Mouse (Mus musculus) hindlimb bud, embryonic 11.5 days (tissue): ENCODE measurements around the gene Catsperd.
"Not testable (repeated sequence)": the region's sequence is repeated elsewhere in the genome, so short reads cannot be mapped to it uniquely, and the experiment has no call there.

Experiments used
- DNase-seq: peaks from one replicate; pipeline ENCODE4 v3.0.0-alpha.2; 2012; ENCODE audit warnings: low read depth, low spot score; ENCODE audit errors: extremely low spot score

The Catsperd gene

DNA sequence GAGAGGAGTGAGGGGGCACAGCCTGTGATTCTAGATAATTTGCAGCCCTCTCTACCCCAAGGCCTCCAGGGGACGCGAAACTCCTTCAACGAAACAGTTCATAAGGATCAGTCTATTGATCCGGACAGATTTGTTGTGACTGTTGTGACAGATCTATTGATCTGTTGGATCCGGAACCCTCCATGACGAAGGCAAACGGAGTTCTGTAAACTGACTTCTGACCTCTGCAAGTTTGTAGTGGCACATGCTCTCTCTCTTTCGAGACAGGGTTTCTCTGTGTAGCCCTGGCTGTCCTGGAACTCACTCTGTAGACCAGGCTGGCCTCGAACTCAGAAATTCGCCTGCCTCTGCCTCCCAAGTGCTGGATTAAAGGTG lies 15.4 kb upstream of the Catsperd start:
- DNase-seq, result not testable (repeated sequence)

DNA sequence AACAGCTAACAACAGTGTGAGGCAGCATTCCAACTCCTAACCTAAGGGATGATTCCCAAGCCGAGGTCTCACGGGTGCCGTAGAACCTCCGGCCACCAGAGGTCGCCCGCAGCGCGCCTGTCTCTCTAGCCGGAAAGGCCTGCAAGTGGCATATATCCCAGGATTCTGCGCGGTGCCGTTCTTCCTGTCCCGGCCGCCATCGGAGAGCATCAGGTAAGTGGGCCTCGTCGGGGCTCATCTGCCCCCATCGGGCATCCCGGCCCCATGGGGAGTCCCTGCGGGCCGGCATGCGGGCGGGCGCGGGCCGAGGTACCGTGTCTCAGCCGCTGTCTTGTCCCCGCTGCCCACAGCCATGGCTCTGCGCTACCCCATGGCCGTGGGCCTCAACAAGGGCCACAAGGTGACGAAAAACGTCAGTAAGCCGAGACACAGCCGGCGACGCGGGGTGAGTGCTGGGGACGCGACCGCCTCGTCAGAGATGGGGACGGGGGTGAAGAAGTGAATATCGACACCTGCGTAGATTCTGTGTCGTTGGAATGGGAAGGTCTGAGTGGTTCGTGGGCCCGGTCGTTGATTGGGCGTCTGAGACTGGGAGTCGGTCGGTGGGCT lies 14.6 kb upstream of the Catsperd start, which contains the start of gene Rpl36:
TSS of gene Rpl36 (plus strand) at position 181 of the 609 bp plus-strand sequence.
- peak; percentile 57 for DNase-seq

DNA sequence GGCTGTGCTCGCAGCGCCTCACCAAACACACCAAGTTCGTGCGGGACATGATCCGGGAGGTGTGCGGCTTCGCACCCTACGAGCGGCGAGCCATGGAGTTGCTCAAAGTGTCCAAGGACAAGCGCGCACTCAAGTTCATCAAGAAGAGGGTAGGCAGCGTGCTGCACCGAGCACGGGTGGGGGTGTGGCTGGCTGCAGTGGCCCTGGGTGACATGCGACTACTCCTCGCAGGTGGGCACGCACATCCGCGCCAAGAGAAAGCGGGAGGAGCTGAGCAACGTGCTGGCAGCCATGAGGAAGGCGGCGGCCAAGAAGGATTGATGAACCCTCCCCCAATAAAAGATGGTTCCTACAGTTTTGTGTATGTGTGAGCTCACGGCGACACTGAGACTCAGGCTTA lies 14.1 kb upstream of the Catsperd start:
- DNase-seq, result not testable (repeated sequence)

DNA sequence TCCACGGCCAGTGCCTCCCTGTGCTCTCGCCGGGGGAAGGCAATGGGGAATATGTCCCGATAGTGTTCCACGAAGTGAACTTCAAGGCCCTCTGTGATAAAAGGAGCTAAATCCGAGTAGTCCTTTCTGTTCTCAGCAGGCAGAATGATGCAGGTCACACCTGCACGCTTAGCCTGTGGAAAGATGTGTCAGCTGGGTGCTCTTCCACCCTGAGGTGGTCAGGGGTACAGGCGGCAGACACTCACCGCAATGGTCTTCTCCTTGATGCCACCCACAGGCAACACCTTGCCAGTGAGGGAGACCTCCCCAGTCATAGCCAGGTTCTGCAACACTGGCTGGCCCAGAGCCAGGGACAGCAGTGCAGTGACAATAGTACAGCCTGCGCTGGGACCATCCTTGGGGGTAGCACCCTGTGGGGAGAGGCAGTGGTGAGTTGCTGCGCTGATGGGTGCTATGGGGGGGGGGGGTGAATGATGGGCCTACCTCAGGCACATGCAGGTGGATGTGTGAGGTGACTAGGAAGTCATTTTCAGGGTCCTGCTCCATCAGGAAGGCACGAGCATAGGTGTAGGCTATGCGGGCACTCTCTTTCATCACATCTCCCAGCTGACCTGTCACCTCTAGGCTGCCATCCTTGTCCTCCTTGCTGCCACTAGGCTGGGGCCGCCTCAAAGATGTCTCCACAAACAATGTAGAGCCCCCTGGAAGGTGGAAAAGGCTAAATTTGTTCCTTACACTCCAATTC lies 13.4 kb upstream of the Catsperd start:
- DNase-seq, result no peak

DNA sequence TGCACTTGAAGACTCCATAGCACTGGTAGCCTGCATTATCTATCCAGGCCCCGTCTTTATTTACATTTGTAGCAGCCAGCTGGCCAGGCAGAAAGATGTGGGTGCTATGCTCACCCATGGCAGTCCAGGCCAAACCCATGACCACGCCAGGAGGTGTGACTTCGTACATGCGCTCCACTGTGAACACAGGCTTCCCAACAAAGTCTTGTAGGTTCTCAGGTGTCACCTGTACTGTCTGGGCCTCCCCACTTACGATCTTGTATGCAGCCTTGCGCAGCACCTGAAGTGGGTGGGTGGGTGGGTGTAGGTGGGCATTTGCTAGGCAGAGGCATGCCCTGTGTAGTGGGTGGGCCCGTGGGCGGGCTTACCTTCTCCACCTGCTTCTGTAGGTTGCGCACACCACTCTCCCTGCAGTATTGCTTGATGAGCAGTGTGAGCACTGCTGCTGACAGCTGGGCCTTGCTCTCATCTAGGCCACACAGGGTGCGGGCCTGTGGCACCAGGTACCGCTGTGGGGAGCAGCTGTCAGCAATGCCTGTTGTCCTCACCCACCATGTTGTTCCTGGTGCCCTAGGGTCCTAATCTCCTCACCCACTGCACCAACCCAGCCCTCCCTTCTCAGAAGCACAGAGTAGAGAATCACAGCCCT lies 12.7 kb upstream of the Catsperd start:
- no peak for DNase-seq

DNA sequence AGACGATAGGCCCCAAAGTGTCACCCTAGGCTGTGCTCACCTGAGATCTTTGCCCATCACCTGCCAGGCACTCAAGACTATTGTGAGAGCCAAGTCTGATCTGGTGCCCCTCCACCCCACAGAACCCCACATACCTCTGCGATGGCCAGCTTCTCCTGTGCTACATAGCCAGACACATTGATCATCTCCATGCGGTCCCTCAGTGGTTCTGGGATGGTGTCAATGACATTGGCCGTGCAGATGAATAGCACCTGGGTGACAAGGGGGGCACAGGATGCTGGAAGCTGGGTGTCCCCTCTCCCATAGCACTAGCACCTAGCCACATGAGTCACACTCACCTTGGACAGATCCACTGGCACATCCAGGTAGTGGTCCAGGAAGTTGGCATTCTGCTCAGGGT lies 12.2 kb upstream of the Catsperd start:
- no peak for DNase-seq

DNA sequence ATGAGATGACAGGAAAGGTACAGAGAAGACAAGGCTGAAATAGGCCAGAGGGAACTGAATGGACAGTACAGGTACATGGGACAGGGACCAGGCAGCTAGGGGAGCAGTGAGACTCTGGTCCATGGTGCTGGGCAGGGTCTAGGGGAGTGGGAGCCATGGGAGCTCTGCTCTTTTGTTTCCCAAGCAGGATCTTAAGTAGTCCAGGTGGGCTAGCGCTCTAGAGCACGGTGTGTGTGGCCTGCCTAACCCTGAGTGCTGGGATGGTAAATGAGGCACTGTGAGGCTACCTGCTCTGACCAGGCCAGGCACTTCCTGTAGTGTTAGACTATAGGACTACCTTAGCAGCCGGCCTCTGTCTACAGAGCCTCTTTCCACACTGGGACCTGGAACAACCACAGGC lies 11.2 kb upstream of the Catsperd start:
- no peak for DNase-seq

DNA sequence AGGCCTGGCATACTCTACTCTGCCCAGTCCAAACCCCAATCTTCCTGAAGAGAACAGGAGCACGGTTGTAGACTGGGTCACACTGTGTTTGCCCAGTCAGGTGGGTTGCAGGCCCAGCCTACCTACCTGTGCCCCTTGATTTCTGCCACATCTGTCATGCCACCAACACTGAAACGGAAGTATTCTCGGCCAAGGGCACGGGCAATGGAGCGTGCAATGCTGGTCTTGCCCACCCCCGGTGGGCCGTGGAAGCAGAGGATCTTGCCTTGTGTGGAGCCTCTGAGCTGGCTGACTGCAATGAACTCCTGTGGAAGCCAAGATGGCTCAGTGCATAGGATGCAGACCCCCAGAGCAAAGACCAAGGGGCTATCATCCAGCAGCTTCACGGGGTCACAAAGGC lies 10.3 kb upstream of the Catsperd start:
- no peak for DNase-seq

DNA sequence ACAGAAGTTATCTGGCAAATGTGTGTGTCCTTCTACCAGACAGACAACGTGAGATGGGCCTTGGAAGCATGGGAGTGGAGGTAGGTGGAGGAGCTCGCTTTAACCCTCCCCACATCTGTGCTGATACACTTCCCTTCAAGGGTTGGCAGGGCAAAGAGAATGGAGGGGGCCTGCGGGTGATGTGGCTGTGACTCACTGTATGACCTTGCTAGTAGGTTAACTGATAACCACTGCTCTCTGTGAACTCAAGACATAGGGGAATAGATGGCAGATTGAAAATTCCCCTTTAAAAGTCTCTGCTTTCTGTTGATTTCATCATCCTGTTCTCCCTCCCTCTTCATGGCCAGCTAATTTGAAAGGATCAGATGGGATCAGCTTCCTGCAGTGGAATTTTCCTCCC lies 2.4 kb upstream of the Catsperd start:
- DNase-seq, result no peak

DNA sequence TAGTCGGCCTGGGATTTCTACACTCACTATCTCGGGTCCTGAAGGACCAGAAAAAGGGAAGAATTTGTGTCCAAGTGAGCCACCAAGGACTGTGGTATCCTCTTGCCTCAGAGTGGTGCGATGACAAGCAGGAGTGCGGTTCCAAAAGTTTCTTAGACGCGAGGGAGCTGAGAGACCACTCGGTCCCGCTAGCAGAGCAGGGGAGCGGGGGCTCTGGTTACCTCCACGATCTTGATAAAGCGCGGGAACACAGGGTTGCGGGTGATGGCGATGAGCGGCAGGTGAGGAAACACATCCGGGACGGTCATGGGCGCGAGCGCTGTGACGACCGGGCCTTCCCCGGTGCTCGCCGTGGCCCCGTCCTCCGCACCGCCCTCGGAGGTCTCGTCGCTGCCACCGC lies 1.7 kb upstream of the Catsperd start:
- DNase-seq, result no peak

DNA sequence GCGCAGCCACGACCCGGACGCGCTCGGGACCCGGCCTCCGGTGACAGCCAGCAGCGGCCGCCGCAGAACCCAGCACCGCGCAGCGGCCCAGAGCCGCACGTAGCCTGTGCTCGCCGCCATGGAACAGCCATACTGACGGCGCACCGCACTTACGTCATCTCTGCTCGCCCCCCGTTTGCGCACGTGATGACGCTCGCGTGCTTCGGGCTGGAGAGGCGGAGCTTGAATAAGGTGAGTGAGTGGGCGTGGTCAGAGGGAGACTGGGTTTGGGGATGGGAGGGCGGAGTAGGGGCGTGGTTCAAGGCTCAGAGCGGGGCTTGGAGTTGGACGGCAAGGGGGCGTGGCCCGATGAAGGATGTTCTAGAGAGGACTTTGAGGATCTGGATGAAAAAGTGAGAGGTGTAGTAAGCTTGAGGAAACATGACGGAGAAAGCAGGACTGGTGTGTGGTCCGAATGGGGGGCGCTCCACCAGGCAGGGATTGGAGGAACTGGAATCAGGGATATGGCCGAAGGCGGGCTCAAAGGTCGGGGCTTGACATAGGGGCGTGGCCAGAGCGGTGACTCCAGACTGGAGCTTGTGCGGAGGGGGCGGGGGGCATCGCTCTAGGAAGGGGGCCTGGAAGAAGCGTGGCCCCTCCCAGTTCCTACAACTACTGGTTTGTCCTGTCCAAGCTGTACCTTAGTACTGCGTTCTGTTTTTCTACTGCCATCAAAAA lies 1.0 kb upstream of the Catsperd start, which contains the start of gene Lonp1:
TSS of gene Lonp1 (minus strand) at position 134 of the 717 bp plus-strand sequence.
- DNase-seq, result peak; percentile 98

DNA sequence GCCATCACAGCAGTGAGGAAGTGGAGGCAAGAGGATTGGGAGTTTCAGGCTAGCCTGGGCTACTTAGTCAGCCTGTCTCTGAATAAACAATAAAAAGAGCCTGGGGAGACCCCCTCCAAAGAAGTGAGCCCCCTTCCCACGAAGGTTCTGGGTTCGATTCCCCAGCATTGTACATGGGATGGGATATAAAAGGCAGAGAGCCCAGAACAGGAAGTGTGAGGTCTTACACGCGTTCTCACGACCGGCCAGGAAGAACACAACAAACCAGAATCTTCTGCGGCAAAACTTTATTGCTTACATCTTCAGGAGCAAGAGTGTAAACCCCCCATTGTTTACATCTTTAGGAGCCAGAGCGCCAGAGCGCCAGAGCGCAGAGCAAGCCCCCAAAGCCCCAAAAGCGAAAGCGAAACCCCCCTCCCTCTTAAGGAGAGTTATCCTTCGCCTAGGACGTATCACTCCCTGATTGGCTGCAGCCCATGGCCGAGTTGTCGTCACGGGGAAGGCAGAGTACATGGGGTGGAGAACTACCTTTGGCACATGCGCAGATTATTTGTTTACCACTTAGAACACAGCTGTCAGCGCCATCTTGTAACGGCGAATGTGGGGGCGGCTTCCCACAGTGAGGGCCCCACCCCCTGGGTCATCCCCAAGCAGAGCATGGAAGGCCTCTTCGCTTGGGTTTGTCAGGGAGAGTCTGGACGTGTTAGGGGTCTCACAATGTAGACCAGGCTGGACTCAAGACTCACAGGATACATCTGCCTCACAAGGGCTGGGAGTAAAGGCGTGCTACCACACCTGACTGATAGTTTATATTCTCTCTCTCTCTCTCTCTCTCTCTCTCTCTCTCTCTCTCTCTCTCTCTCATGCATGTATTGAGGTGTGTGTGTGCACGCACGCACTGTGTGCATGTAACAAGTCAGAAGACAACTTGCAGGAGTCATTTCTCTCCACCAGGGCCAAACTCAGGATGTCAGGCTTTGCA lies 2.1 kb downstream of the Catsperd start:
- DNase-seq, result not testable (repeated sequence)

DNA sequence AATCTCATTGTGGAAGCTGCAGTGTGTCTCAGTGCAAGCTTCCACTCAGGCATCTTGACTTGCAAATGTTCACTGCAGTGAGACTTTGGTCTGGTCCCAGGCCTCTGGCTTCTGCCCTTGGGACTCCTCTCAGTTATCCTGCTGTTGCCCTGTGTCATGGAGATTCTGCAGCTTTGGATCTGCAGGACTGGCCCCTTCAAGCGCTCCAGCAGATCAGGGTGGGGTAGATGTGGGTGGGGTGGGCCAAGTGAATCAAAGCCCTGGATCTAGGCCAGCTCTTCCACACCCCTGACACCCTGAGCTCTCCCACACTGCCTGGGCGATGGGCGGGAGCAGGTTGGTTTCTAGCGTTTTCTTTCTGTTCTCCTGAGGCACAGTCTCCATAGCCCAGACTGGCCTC lies 3.9 kb downstream of the Catsperd start:
- DNase-seq, result no peak

DNA sequence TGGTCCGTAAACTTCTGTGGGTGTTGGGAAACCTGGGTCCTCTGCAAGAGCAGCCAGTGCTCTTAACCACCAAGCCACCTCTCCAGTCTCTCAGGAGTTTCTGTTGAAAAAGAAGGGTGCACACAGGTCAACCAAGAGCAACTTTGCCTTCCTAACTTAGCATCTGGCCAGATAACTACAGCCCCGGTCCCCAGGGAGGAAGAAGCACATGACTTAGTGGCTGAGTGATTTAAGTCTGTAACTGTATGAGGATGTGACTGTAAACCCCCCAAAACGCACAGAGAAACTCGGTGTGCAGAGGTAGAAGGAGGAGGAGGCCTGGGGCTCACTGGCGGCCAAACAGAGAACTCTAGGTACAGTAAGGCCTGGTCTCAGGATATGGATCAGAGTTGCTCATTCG lies 6.1 kb downstream of the Catsperd start:
- no peak for DNase-seq

DNA sequence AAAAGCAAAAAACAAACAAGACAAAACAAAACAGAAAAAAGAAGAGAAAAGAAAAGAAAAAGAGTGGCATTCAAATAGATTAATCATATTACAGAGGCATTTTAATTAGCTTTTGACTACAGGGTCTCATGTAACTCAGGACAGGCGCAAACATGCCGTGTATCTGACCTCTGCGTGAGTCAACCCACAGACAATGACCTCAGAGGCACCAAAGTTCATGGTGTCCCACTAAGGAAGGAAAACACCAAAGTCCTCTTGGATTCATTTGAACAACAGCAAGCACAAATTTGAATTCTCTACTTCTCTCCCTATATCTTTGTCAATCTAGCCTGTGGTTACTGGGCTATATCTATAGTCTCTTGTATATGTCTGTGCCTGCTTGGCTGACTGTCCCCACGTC lies 15.3 kb downstream of the Catsperd start:
- no peak for DNase-seq

DNA sequence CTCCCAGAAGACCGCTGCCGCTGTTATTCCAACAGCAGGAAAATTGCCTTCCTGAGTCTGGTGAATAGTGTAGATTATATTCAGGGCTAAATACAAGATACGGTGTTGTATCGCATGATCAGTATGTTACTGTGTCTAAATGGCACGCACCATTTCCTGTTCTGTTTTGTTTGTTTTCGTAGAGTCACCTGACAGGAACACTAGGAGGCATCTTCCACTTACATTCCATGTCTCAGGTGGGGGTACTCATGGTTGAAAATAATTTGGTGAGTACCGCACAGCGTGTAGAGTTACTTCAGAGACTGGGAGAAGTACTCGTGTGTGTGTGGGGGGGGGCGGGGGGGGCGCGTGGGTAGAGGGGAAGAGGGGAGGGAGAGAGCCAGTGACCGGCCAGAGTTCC lies 19.6 kb downstream of the Catsperd start:
- no peak for DNase-seq

DNA sequence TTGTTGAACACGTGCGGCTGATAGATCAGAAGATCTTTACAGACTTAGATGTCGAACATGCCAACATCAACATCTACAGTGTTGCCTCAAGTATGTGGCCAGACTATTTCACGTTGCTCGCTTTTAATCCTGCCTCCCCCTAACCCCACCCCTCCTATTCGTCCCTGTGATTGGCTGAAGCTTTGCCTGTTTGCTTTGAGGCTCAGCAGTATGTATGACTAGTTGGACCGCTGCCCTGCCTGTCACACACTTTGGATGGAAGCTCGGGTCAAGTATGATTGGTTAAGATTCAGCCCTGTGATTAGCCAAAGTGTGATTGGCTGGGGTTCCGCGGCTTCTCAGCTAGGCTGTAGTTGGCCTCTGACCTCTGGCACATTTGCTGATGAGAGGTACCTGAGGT lies 23.9 kb downstream of the Catsperd start:
- no peak for DNase-seq

DNA sequence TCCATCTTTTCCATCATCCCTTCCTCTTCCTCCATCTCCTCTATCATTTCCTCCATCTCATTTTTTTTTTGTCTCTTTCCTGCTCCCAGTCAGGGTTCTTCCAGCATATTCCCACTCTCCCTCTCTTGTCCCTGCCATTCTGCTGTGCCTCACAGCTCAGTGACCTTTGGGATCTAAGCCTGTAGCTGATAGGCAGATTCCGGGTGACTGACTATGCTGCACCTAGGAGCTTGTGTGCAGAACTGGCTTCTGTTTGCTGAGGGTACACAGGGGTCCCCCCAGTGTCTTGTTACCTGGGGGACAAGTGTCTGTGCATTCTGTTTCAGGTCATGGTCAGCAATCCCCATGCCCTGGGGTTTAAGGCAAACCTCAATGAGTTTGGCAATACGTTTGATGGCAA lies 26.8 kb downstream of the Catsperd start:
- DNase-seq, result no peak

DNA sequence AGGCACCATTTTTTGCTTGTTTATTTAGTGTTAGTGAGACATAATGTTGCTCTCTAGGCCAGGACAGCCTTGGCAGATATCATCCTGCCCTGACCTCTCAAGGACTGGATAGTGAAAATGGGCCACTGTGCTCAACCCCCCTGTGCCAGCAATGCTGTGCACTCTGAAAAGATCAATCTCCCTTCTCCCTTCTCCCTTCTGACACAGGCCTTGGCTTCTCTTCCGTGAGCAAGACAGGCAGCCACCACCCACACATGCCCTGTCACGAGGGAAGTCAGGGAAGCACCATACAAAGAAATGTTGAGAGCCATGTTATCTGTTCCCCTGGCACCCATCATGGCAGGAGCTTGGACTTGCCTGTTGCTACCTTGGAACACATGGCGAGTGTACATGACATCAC lies 27.4 kb downstream of the Catsperd start:
- no peak for DNase-seq

DNA sequence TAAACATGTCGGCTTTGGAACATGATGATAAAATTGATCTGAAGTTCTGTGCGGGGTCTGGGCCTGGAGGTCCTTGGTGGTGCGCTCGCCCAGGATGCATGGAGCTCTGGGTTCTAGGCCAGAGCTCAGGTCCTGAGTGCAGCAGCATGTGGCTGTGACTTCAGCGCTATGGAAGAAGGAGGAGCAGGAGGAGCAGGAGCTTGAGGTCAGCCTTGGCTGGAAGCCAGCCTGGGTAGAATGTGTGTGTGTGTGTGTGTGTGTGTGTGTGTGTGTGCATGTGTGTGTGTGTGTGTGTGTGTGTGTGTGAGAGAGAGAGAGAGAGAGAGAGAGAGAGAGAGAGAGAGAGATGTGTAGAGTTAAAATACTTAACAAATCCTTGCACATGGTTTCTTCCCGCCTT lies 28.2 kb downstream of the Catsperd start:
- no peak for DNase-seq
